Mouse (Mus musculus) olfactory bulb, adult 2 months (tissue): ENCODE measurements around the gene Phlda3.
A peak's percentile ranks its signal among the peaks of the same experiment; 100 is the strongest.

Source experiments
- CTCF ChIP-seq: fragments of 200-500 bp; IDR thresholded peaks from 2 replicates; pipeline ENCODE4 v1.5.1; 2012; ENCODE audit warnings: low read depth, mild to moderate bottlenecking, low read length, moderate library complexity; ENCODE audit not compliant: insufficient read depth
- POLR2A ChIP-seq: fragments of 200-500 bp; IDR thresholded peaks from 2 replicates; pipeline ENCODE4 v1.6.1; 2012; ENCODE audit warnings: mild to moderate bottlenecking, low read depth, low read length, moderate library complexity; ENCODE audit not compliant: insufficient read depth

- TF ChIP-seq POLR2A (0 out of 2 replicates have a peak, but pooled peaks have one; percentile 38), CTCF (no peak; the same call in 1 of the 2 replicates)
Observed at GRCm38 (mm10) chr1:135765645-135766591, at the start of gene Phlda3.
